Mouse (Mus musculus) kidney, adult 9 months (tissue): ENCODE data around the gene Mpv17.

ENCODE experiments used
- DNase-seq: peaks from one replicate; pipeline ENCODE4 v3.0.0; 2022

Mpv17 gene

GRCm38 (mm10) chr5:31095711-31096480 lies 58.2 kb downstream of the Mpv17 start:
- DNase-seq, result no peak

- DNase-seq, result peak; percentile 44
Observed at GRCm38 (mm10) chr5:31094799-31095691, 59.0 kb downstream of the Mpv17 start.

- DNase-seq, result no peak
Observed at GRCm38 (mm10) chr5:31094100-31094798, 59.8 kb downstream of the Mpv17 start.

GRCm38 (mm10) chr5:31093151-31094041 lies 60.7 kb downstream of the Mpv17 start:
- peak; percentile 71 for DNase-seq

- DNase-seq, result no peak
Observed at GRCm38 (mm10) chr5:31092231-31092975, 61.6 kb downstream of the Mpv17 start.
